Mouse (Mus musculus): ENCODE results near the gene Eif2ak2. TPM values are rescaled to one million over a fixed set of nuclear protein-coding genes. Genes with fewer than 3 reads are reported as not detected.
A peak's percentile ranks its signal among the peaks of the same experiment; 100 is the strongest.

Gene Eif2ak2
- total RNA-seq (2014; rRNA removed), result 3.3 and 4.0 TPM in 2 replicates
- 3.1 and 4.0 TPM in 2 replicates for polyA plus RNA-seq (2015; fragmentation: Nextera tagmentation; extraction: Ambion mirVana)

GRCm38 (mm10) chr17:78882401-78883112 is at the start of gene Eif2ak2:
Gene Eif2ak2, minus strand, starts transcription at chr17:78882573.
- no peak for TF ChIP-seq CTCF (IDR thresholded peaks at IDR 0.05)
- Histone ChIP-seq H3K9me3 (ENCODE audit: low read length) (no peaks in the 10 kb centered on the region), H3K27me3 (ENCODE audit: insufficient read depth, low read length) (no peaks in the 10 kb centered on the region), H3K9ac (replicated peaks; ENCODE audit: low read length, poor library complexity, severe bottlenecking) (peak within 1 kb of the TSS; percentile 55), H3K27ac (ENCODE audit: low read depth, low read length) (peak within 1 kb of the TSS; percentile 67), H3K36me3 (ENCODE audit: insufficient read depth, low read length) (no peaks in the 10 kb centered on the region), H3K4me1 (ENCODE audit: insufficient read depth, low read length) (no peaks in the 10 kb centered on the region), H3K4me3 (ENCODE audit: low read depth, low read length) (peak within 1 kb of the TSS; percentile 38), H3K4me2 (ENCODE audit: low read depth, low read length, poor library complexity, severe bottlenecking) (peak within 1 kb of the TSS; percentile 76)
- 4% methylated on average over 28 of the region's 28 CpGs for WGBS
- ATAC-seq (ENCODE audit: low FRiP score), result peak; percentile 92
- peak; percentile 65 for DNase-seq (ENCODE audit: low spot score)

DNA sequence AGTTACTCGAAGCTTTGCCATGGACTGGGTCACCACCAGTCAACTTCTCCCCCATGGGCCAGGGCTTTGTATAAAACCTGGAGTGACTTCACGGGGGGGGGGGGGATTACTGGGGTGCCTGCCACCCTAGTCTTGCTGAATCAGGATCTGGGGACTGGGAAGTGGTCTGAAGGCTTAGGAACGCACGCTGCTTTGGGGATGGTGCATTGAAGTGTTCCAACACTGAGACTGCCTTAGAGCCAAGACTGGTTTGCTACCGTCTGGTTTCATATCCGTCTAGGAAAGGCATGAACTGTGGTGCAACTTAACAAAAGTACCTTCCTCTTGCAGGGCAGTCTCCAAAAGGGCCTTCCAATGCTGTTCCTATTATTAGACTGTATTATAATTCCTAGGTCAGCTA is 35.3 kb upstream of the Eif2ak2 start:
- peak overlapping the region; percentile 78 for H3K4me2 ChIP-seq (ENCODE audit: low read depth, low read length, poor library complexity, severe bottlenecking)
- WGBS, result 36% methylated on average over 6 of the region's 6 CpGs
- no peaks in the 10 kb centered on the region for H3K9me3 ChIP-seq (ENCODE audit: low read length)
- H3K36me3 ChIP-seq (ENCODE audit: insufficient read depth, low read length), result peaks cover 23% of the 10 kb centered on the region
- 0 out of 2 replicates have a peak, but pooled peaks cover 6% of the 10 kb centered on the region for H3K4me1 ChIP-seq (ENCODE audit: insufficient read depth, low read length)
- TF ChIP-seq CTCF (IDR thresholded peaks at IDR 0.05), result no peak
- no peak overlapping the region for H3K27ac ChIP-seq (ENCODE audit: low read depth, low read length)
- peak overlapping the region; percentile 46 for H3K9ac ChIP-seq (replicated peaks; ENCODE audit: low read length, poor library complexity, severe bottlenecking)
- no peaks in the 10 kb centered on the region for H3K27me3 ChIP-seq (ENCODE audit: insufficient read depth, low read length)
- peak overlapping the region; percentile 71; the same call in 1 of the 2 replicates for H3K4me3 ChIP-seq (ENCODE audit: low read depth, low read length)
- DNase-seq (ENCODE audit: low spot score) (no peak), ATAC-seq (ENCODE audit: low FRiP score) (no peak)

GRCm38 (mm10) chr17:78916899-78917298 is 34.5 kb upstream of the Eif2ak2 start:
- WGBS, result 4% methylated on average over 11 of the region's 11 CpGs
- Histone ChIP-seq H3K4me3 (ENCODE audit: low read depth, low read length) (peak overlapping the region; percentile 71), H3K9me3 (ENCODE audit: low read length) (no peaks in the 10 kb centered on the region), H3K9ac (replicated peaks; ENCODE audit: low read length, poor library complexity, severe bottlenecking) (peak overlapping the region; percentile 80), H3K27ac (ENCODE audit: low read depth, low read length) (peak overlapping the region; percentile 72), H3K4me1 (ENCODE audit: insufficient read depth, low read length) (0 out of 2 replicates have a peak, but pooled peaks cover 6% of the 10 kb centered on the region), H3K36me3 (ENCODE audit: insufficient read depth, low read length) (peaks cover 18% of the 10 kb centered on the region), H3K27me3 (ENCODE audit: insufficient read depth, low read length) (no peaks in the 10 kb centered on the region), H3K4me2 (ENCODE audit: low read depth, low read length, poor library complexity, severe bottlenecking) (peak overlapping the region; percentile 78)
- peak; percentile 7; the same call in 1 of the 2 replicates for ATAC-seq (ENCODE audit: low FRiP score)
- TF ChIP-seq CTCF (IDR thresholded peaks at IDR 0.05), result no peak
- DNase-seq (ENCODE audit: low spot score), result no peak

- peak within 1 kb of the TSS; percentile 71 for H3K4me3 ChIP-seq (ENCODE audit: low read depth, low read length)
- peaks cover 13% of the 10 kb centered on the region for H3K36me3 ChIP-seq (ENCODE audit: insufficient read depth, low read length)
- 0 out of 2 replicates have a peak, but pooled peaks cover 6% of the 10 kb centered on the region for H3K4me1 ChIP-seq (ENCODE audit: insufficient read depth, low read length)
- H3K4me2 ChIP-seq (ENCODE audit: low read depth, low read length, poor library complexity, severe bottlenecking), result peak within 1 kb of the TSS; percentile 78
- no peaks in the 10 kb centered on the region for H3K27me3 ChIP-seq (ENCODE audit: insufficient read depth, low read length)
- ATAC-seq (ENCODE audit: low FRiP score), result peak; percentile 95
- H3K9ac ChIP-seq (replicated peaks; ENCODE audit: low read length, poor library complexity, severe bottlenecking), result peak within 1 kb of the TSS; percentile 80
- H3K9me3 ChIP-seq (ENCODE audit: low read length), result no peaks in the 10 kb centered on the region
- peak; percentile 93 for DNase-seq (ENCODE audit: low spot score)
- peak within 1 kb of the TSS; percentile 72 for H3K27ac ChIP-seq (ENCODE audit: low read depth, low read length)
- 1% methylated on average over 37 of the region's 37 CpGs for WGBS
- no peak for TF ChIP-seq CTCF (IDR thresholded peaks at IDR 0.05)
Measured at GRCm38 (mm10) chr17:78916369-78916813, 34.0 kb upstream of the Eif2ak2 start, which contains the start of gene Cebpzos. Gene Cebpzos, plus strand, starts transcription at chr17:78916500.

GRCm38 (mm10) chr17:78915772-78916171 is 33.4 kb upstream of the Eif2ak2 start:
- Histone ChIP-seq H3K4me3 (ENCODE audit: low read depth, low read length) (peak overlapping the region; percentile 71), H3K4me2 (ENCODE audit: low read depth, low read length, poor library complexity, severe bottlenecking) (peak overlapping the region; percentile 78), H3K27me3 (ENCODE audit: insufficient read depth, low read length) (no peaks in the 10 kb centered on the region), H3K36me3 (ENCODE audit: insufficient read depth, low read length) (peaks cover 8% of the 10 kb centered on the region), H3K4me1 (ENCODE audit: insufficient read depth, low read length) (0 out of 2 replicates have a peak, but pooled peaks cover 6% of the 10 kb centered on the region), H3K9ac (replicated peaks; ENCODE audit: low read length, poor library complexity, severe bottlenecking) (peak overlapping the region; percentile 80), H3K27ac (ENCODE audit: low read depth, low read length) (peak overlapping the region; percentile 72), H3K9me3 (ENCODE audit: low read length) (no peaks in the 10 kb centered on the region)
- ATAC-seq (ENCODE audit: low FRiP score), result peak; percentile 14; the same call in 1 of the 2 replicates
- TF ChIP-seq CTCF (IDR thresholded peaks at IDR 0.05), result no peak
- WGBS, result 53% methylated on average over 6 of the region's 6 CpGs
- peak; percentile 28 for DNase-seq (ENCODE audit: low spot score)

GRCm38 (mm10) chr17:78913921-78914320 is 31.5 kb upstream of the Eif2ak2 start:
- no peak for TF ChIP-seq CTCF (IDR thresholded peaks at IDR 0.05)
- Histone ChIP-seq H3K4me1 (ENCODE audit: insufficient read depth, low read length) (0 out of 2 replicates have a peak, but pooled peaks cover 6% of the 10 kb centered on the region), H3K9me3 (ENCODE audit: low read length) (no peaks in the 10 kb centered on the region), H3K36me3 (ENCODE audit: insufficient read depth, low read length) (peaks cover 3% of the 10 kb centered on the region; the same call in 1 of the 2 replicates), H3K27ac (ENCODE audit: low read depth, low read length) (no peak overlapping the region), H3K4me2 (ENCODE audit: low read depth, low read length, poor library complexity, severe bottlenecking) (no peak overlapping the region), H3K9ac (replicated peaks; ENCODE audit: low read length, poor library complexity, severe bottlenecking) (no peak overlapping the region), H3K4me3 (ENCODE audit: low read depth, low read length) (no peak overlapping the region), H3K27me3 (ENCODE audit: insufficient read depth, low read length) (no peaks in the 10 kb centered on the region)
- no peak for DNase-seq (ENCODE audit: low spot score)
- ATAC-seq (ENCODE audit: low FRiP score), result no peak
- 79% methylated on average over 3 of the region's 3 CpGs for WGBS

All from midbrain, postnatal 0 days (tissue).